Mouse (Mus musculus) spleen, adult 18-20 months (tissue): ENCODE results near the gene Doc2a.

Experiments
- DNase-seq, 2 experiments: peaks; one replicate each; pipeline ENCODE4 v3.0.0; 2022; ENCODE audit warnings: mixed read lengths in 2 of 2

Doc2a gene

DNA sequence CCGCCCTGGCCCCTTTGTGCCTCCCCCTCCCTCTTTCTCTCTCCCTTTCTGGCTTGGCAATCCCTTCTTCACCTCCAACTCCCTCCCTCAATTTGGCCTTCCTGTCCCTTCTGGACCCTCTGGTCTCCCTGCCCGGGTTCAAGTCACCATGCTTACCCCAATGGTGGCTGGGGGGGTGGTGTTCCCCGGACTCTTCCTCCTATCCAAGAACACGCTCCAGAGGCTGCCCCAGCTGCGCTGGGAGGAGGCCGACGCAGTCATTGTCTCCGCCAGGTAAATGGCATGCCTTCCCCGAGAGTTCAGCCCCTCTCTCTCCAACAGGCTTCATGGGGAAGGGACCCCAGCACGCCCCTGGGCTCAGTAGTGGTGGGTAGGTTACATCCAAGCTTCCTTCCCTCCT lies 23.3 kb upstream of the Doc2a start:
- no peak for DNase-seq

DNA sequence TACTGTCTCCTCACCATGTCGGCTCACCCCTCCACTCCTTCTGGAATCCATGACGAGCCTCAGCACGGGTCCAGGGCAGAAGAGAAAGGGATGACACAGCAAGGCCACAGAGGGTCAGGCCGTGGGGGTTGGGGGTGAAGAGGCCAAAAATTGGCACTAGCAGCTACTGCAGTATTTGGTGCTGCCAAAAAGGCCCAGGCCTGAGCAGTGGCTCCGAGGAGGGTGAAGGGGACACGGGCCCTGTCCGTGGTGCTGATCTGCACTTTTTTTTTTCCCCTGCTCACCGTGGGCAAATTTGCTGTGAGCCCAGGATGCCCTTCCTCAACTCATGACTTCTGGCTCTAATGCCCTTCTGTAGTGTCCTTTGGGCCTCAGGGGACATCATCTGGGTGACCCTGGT lies 21.8 kb upstream of the Doc2a start:
- DNase-seq: no peak

DNA sequence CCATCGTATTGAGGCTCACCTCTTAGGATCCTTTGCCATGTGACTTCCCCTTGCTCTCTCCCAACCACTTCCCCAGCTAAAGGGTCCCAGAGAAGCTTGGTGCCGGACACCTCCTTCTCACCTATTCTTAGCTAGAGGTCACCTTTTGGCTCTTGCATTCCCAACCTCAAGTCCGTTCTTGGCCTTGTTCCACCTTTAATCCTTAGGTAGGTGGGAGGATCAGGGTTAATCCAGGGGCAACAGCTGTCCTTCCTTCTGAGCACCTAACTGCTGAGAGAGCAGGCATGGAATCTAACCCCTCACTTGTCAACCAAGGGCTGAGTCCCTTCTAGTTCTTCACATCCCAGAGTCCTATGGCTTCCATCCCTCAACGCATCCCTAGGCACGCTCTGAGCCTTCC lies 21.3 kb upstream of the Doc2a start:
- no peak for DNase-seq

DNA sequence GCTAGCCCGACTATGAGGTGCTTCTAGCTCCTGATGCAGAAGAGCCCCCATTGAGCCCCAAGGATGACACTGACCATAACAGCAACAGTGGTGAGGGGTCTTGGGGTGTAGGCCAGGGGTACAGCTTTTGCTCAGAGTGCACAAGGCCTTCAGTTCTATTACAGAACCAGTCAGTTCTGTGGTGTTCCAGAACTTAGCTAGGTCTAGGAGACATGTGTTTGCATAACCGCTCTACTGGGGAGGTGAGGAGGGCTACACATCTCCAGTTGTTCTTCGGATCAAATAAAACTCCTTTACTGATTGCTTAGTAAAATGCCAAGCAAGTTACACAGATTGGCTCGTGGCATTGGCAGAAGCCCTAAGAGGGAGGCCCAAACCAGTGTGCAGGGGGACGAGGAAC lies 15.7 kb upstream of the Doc2a start, which contains the start of gene 4930451I11Rik:
Gene 4930451I11Rik (minus strand): TSS at position 101 of the 400 bp plus-strand sequence.
- no peak for DNase-seq

DNA sequence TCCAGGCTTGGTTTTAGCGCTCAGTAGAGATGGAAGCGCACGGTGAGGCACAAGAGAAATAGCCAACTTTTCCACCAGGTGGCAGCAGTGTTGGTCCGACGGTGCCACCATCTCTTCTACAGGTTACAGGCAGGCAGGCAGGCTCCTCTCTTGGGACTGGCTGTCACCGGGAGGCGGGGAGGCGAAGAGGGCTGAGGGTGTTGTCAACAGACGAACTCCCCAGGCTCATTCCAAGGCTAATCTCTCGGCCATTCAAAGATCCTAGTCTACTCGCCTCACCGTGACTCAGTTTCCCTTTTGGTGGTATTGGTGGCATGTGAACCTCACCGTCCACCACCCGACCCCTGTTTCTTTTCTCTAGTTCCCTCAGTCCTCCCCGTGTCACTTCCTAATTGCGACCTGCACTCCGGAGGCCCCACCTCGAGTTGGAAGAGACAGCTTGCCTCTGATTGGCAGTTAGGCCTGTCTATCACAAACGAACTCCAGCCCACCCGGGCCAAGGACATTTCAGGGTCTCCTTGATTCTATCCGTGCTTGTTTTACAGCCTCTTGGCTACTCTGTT lies 15.1 kb upstream of the Doc2a start:
- DNase-seq: peak; percentile 52 to 75

DNA sequence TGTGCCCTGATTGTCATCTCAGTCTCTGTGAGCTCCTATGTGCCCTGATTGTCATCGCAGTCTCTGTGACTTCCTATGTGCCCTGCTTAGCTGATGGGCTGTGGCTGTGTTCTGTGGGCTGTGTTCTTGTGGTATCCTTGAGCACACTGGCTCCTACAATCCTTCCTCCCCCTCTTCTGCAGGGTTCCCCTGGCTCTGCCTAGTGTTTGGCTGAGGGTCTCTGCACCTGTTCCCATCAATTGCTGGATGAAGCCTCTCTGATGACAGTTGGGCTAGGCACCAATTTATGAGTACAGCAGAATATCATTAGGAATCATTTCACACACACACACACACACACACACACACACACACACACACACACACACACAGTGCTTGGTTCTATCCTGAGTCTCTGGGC lies 13.9 kb upstream of the Doc2a start:
- no peak for DNase-seq

DNA sequence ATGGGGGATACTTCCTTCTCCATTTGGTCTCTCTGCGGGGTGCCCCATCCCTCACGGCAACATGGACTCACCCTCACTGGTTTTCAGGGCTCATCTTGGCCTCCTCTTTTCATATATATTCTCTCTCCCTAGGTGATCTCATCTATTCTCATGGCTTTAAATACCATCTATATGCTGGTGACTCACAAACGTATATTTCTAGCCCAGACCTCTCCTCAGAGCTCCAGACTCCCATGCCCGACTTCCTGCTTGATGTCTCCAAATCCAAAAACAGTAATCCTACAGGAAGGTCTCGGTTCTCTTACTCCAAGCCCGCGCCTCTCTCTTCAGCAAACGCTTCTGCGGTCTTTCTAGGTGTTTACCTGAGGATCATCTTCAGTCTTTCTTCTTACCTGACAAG lies 3.9 kb upstream of the Doc2a start:
- no peak for DNase-seq

DNA sequence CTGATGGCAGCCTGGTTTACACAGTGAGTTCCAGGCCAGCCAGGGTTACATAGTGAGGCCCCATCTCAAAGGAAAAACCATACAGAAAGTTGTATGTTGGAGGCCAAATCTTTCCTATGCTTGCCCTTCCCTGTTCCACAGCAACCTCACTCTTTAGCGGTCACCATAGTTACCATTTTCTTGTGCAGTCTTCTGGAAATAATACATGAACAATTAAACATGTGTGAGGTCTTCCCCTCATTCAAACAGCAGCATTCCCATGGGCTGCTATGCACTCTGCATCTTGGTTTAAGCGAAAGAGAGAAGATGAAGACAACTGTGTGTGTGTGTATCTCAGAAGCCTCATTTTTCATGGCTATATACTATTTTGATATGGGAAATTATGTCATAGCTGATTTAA lies 1.7 kb upstream of the Doc2a start:
- no peak for DNase-seq

DNA sequence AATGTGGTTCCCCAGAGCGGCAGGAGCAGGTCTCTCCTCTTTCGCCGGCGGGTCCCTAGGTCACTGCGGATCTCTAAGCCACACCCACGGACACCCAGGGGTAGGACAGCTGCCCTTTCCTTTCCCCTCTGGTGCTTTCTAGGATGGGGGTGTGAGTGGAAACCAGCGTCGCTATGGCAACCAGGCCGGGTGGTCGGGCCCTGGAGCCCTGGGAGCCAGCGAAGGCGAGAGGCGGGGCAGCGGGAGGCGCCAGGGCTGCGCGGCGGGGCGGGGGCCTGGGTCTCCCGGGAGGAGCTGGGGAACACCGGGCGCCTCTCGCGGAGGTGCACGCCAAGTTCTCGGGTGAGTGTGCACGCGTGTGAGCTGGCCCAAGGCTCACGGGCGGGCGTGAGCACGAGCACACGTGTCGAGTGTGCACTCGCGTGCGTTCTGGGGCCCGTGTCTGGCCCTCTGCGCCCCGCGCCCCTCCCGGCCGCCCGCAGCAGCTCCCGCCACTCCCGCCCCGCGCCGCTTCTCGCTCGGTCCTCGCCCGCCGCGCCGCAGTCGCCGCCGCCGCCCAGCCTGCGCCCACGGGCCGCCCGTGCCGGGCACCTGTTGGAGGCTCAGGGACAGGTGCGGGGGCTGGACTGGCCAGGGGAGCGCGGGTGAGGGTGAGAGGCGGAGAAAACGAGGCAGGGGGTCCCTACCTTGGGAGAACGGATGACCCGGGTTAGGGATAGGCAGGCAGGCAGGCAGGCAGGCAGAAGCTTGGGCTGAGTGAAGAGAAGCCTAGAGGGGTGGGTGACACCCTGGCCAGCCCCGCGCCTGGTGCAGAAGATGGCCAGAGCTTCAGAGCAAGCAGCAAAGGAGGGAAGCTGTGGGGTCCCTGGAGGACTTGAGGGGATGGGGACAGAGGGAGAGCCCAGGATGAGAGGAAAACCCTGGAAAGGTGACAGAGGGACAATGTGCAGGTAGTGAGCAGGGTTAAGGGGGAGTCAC lies 494 bp downstream of the Doc2a start:
- no peak for DNase-seq

DNA sequence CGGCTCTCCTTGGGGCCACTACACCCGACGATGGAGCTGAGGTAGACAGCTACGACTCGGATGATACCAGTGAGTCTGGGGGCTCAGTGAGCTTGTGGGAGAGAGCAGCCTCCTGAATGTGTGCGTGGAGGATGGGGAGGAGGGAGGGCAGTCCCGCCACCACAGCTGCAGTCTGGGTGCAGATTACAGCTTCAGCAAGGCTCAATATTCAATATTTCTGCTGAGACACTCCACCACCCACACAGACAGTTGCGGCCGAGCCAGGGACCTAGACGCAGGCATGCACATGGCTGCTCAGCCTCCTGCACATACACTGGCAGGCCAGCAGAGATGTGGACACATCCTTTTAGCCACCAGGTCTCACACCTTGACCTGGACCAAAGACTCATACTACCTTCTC lies 1.6 kb downstream of the Doc2a start:
- DNase-seq: no peak

DNA sequence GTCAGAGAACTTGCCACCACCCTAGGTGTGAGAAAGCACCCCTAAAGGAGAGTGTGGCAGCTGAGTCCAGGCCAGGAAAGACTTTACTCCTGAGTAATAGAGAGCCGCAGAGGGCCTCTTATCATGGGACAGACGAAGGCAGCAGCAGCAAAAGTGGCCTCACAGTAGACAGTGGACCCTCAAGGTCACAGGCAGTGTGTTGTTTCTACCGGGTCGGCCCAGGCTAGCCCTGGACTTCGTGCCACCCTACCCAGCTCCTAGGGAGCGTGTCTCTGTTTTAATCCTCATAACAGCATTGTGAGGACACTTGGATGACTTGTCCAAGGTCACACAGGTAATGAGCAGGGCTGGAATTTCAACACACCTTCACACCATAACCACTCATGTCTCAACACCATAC lies 2.9 kb downstream of the Doc2a start:
- DNase-seq: no peak

DNA sequence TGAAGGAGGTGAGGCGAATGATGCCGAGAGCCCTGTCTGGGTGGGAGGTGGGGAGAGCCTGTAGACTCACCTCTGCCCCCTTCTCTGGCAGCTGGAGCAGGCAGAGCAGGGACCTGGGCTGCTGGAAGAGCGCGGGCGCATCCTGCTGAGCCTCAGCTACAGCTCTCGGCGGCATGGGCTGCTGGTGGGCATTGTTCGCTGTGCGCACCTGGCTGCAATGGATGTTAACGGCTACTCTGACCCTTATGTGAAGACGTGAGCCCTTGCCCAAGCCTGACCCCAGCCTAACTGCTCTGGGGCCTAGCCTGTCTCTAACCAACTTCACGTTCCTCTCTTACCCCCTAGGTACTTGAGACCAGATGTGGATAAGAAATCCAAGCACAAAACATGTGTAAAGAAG lies 4.0 kb downstream of the Doc2a start:
- no peak for DNase-seq

DNA sequence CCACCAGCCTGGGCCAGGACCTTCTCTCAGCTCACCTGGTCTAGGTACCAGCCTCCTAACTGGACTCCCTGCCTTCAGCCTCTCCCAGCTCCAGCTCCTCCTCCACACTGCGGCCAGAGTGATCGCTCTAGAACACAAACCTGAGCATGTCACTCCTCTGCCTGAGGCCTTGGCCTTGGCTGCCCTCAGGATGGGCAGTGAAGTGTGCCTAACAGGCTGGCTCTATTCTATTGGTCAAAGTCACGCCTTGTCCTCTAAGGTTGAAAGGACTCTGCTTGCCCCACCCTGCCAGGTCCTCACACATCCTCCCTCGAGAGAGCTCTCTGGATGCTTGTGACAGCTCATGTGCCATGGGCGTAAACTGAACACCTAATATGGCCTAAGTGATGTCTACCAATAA lies 6.2 kb downstream of the Doc2a start:
- no peak for DNase-seq

DNA sequence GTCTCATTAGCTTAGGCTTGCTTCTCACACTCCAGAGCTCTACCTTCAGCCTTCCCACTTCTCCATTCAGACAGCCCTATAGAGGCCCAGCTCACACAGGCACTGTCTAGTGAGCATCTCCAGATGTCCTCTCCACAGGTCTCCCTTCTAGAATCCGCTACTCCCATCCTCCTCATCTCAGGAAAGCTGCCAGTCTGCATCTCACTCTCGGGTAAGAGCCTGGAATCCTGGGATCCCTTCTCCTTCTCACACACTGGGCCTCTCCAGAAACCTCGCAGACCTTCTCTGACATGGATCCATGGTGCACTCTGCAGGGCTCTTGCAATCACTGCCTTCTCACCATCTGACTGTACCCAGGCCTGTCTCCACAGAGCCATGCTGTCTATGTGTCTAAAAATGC lies 8.4 kb downstream of the Doc2a start:
- no peak for DNase-seq

DNA sequence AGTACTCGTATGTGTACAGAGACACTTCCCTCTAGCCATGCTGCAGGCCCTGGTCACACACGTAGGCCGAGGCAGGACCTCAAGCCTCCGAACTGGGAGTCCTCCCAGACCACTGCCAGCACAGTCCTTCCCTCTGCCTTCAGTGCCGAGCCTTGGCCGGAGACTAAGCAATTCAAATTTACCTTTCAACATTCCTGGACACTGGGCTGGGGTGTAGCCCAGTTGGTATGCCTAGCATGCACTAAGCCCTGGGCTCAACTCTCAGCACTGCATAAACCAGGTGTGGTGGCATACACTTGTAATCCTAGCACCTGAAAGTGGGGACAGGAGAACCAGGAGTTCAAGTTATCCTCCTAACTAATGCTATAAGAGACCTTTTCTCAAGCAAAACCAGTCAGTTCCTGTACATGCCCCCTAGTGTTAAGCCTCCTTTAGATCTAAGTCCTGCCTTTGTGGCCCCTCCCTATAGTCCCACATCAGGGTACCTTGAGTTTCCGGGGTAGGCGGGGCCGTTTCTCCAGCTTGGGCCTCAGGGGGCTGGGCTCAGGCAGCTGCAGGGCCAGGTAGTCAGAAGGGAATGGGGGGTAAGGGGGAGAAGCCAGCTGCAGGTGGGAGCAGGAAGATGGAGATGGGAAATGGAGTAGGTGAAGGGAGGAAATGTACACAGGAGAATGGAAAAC lies 9.7 kb downstream of the Doc2a start:
- no peak for DNase-seq

DNA sequence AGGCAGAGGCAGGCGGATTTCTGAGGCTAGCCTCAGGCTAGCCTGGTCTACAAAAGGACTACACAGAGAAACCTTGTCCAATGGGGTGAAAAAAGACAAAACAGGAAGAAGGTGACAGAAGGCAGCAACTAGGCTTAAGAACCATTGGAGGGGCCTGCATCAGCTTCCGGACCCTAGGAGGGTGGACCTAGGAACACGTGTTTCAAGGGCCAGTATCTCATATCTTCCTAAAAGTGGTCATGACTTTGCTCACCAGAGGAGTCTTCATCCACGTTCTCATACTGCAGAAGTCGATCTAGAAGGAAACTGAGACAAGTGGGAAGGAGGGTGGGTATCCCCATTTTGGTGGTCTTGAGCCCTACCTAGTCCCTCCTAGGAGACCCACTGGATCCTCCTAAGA lies 13.8 kb downstream of the Doc2a start:
- no peak for DNase-seq

DNA sequence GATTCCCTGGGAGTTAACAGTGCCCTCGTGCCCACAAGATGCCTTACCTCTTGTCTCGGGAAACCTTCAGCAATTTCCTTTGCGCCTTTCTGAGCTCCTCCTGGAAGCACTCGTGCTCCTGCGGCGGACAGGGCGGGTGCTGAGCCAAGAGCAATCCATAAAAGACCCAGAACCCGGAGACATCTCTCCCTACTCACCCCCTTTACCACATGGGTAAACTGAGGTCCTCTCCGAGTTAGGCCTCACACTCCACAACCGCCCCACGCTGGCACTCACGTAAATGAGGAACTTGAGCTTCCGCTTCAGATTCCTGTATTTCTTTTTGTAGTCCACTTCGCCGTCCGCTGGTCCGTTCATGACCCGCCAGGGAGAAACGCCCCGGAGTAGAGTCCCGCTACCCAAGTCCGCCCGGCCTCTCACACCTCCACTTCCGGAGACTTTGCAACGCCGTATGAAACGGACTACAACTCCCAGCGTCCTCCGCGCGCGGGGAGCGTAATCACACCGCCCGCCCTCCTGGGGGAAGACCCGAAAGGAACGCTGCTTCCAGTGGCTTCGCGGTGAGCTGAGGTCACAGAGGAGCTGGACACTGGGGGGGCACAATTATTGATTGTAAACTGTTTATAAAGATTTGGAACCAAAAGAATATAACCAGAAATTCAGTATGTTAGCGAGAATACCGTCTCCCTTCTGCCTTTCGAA lies 14.4 kb downstream of the Doc2a start, which contains the start of gene Hirip3:
Gene Hirip3 (plus strand): TSS at position 544 of the 702 bp plus-strand sequence.
- DNase-seq: peak; percentile 89 to 97

DNA sequence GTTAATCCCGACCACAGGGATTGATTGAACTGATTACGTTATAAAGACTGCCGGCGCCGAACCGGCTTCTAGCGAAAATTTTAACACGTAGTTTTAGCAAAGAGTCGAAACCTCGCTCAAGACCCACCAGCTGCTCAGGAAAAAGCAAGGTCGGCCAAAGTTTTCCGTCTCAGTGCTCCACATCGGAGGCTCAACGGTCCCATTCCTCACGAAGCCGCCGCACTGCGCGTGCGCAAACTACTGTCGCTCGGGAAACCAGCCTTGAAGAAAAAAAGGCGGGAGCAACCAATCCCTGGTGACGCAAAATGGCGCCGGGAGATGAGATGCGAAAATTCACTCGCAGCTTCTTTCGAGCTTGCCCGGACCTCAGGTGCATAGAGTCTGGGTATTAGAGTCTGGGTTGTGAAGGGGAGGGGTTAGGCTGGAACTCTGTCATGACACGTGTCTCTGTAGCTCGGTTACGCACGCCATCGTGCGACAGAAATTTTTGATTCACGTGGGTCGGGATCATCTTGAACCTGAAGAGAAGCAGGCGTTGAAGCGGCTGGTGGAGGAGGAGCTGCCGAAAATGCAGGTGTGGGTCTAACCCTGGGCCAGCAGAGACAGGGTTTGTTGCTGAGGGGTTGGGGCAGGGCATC lies 15.1 kb downstream of the Doc2a start, which contains the start of gene Ino80e:
Gene Ino80e (minus strand): TSS at position 231 of the 638 bp plus-strand sequence.
- peak; percentile 81 to 90 for DNase-seq

DNA sequence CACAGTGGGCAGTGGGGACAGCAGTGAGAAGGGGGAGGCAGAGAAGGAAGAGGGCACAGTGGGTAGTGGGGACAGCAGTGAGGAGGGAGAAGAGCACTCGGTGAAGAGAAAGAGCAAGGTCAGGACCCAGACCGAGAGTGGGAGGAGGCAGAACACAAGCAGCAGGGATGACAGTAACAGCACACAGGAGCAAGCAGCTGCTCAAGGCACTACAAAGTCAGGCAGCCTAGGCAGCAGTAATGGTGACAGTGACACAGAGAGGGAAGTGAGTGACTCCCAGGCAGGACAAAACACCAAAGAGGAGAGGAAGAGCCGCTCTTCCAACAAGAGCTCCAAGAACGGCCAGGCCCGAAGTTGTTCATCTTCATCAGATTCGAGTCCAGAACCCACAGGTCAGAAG lies 16.6 kb downstream of the Doc2a start:
- no peak for DNase-seq

DNA sequence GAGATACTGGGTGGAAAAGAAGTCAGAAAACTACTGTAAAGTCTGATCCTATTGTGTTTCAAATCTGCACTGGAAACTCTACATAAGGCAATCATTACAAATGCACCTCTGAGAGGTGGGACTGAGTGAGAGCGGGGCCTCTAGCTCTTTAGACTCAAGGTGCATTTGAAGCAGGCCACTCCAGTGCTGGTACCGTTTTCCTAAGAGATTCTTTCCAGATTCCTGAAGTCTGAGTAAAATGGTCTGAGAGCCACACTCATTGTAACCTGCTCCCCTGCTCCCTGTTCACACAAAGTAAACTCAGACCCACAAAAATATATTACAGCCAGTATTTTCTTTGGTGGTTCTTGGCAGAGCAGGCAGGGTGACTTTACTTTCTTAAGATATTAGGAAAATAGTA lies 20.3 kb downstream of the Doc2a start:
- DNase-seq: no peak

DNA sequence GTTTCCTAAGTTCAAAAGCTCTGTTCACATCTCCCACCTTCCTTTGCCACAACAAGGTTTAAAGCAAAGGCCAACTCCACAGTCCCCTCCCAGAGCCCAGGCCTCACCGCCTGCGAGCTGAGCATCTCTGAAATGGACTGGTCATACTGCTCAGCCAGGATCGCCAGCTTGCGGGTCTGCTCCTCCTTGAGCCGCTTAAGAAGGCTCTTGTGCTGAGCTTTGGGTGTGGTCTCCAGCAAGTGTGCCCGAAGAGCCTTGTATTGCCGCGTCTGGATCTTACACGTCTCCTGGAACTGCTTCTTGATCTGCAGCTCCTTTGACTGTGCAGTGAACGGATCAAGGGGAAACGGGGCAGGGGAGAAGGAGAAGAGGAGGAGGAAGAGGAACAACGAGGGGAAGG lies 20.8 kb downstream of the Doc2a start:
- no peak for DNase-seq

DNA sequence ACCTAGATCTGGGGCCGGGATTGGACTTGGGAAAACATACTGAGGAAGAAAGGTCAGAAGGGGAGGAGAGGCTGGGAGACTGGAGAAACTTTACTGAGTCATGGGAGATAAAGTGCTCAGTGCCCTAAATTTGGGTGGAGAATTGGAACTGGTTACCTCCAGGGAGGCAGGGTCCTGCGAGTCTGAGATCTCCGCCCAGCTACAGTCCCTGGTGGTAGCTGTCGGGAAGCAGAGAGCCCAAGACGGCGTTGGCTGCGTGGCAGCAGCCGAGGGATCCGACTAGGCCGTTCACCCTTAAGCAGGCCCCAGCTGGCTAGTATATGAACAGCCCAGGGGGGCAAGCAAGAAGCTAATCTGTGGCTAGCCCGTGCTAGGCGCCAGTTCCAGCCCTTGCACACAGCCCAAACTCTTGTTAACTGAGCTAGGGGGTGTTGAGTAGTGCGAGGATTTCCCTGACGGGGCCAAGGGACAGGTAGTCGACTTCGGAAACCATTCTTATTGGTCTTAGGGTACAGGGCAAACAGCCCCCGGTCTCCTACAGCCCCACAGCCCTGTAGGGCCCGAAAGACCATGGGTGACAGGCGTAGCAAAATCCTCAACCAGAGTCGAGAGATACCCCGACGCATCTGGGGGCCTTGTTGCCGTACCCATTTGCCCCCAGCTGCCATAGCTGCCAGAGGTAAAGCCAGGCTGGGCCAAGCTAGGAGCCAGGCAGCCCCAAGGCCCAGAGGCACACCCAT lies 22.7 kb downstream of the Doc2a start:
- DNase-seq: no peak
